Mouse (Mus musculus): Measurements from ENCODE around the gene Fxyd1. TPM values are rescaled to one million over a fixed set of nuclear protein-coding genes. Genes with fewer than 3 reads are reported as not detected.

Fxyd1 gene
- polyA plus RNA-seq, 1 experiment = 156 TPM

DNA sequence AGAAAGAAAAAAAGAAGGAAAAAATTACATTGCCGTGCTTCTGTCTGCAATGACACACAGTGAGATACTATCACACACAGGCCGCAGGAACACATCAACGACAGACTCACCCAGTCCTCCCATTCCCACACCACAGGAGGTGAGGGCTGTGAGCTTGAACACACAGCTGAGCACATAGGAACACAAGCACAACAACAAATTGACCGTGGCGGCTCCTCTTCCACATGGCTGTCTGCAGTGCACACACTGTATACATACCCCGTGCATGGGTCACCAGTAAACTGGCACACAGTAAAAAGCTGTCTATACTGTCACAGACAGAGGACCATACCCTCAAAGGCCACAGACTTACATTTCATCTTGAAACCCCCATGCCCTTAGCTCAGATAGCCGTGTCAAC, 551 bp downstream of the Fxyd1 start:
- Histone ChIP-seq H3K4me1 (ENCODE audit: control insufficient read depth, insufficient read depth, low read length) (0 out of 2 replicates have a peak, but pooled peaks cover 2% of the 10 kb centered on the region), H3K4me3 (ENCODE audit: insufficient read depth, low read length) (no peak overlapping the region), H3K27ac (ENCODE audit: insufficient read depth, low read length) (no peak overlapping the region)
- TF ChIP-seq CTCF (IDR thresholded peaks at IDR 0.05; ENCODE audit: extremely low read depth, insufficient read depth, low read length) (no peak), POLR2A (IDR thresholded peaks at IDR 0.05; ENCODE audit: extremely low read depth, insufficient read depth, low read length) (no peak)

DNA sequence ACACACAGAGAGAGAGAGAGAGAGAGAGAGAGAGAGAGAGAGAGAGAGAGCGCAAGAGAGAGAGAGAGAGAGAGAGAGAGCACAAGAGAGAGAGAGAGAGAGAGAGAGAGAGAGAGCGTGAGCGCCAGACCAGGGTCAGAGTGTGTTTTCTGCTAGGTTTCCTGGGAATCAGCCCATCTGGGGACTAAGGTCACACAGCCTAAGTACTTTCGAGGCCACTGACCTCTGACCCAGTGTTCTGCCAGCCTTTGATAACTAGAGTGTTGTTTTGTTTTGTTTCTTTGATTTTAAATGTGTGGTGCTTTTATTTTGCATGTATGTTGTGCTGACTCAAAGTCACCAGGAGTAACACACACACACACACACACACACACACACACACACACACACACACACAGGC, 1.1 kb downstream of the Fxyd1 start:
- no peak overlapping the region for H3K27ac ChIP-seq (ENCODE audit: insufficient read depth, low read length)
- TF ChIP-seq POLR2A (IDR thresholded peaks at IDR 0.05; ENCODE audit: extremely low read depth, insufficient read depth, low read length) (no peak), CTCF (IDR thresholded peaks at IDR 0.05; ENCODE audit: extremely low read depth, insufficient read depth, low read length) (no peak)
- H3K4me3 ChIP-seq (ENCODE audit: insufficient read depth, low read length) = no peak overlapping the region
- H3K4me1 ChIP-seq (ENCODE audit: control insufficient read depth, insufficient read depth, low read length) = 0 out of 2 replicates have a peak, but pooled peaks cover 2% of the 10 kb centered on the region

DNA sequence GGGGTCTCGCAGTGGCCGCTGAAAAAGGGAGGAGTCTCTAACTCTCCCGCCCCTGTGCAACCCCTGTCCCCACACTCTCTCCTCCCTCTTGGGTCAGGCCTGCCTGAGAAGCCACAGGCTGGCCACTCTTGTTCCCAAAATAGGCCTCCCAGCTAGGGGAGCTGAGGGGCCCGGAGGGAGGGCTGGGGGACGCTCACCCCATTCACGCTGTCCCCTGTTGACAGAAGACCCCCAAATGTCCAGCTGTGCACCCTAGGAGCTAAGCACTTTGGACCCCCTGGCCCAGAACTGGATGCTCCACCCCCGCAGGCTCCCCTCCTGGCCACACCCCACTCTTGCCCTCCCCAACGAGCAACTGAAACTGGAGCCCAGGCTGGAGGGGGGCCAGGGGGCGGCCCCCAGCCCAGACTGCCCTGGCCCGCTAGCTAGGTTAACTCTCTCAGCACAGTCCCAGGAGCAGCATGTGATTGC, 1.6 kb downstream of the Fxyd1 start:
- Histone ChIP-seq H3K4me1 (ENCODE audit: control insufficient read depth, insufficient read depth, low read length) (no peaks in the 10 kb centered on the region), H3K27ac (ENCODE audit: insufficient read depth, low read length) (peak overlapping the region; percentile 38), H3K4me3 (ENCODE audit: insufficient read depth, low read length) (peak overlapping the region; percentile 7; the same call in 1 of the 2 replicates)
- TF ChIP-seq POLR2A (IDR thresholded peaks at IDR 0.05; ENCODE audit: extremely low read depth, insufficient read depth, low read length) (no peak), CTCF (IDR thresholded peaks at IDR 0.05; ENCODE audit: extremely low read depth, insufficient read depth, low read length) (no peak)

DNA sequence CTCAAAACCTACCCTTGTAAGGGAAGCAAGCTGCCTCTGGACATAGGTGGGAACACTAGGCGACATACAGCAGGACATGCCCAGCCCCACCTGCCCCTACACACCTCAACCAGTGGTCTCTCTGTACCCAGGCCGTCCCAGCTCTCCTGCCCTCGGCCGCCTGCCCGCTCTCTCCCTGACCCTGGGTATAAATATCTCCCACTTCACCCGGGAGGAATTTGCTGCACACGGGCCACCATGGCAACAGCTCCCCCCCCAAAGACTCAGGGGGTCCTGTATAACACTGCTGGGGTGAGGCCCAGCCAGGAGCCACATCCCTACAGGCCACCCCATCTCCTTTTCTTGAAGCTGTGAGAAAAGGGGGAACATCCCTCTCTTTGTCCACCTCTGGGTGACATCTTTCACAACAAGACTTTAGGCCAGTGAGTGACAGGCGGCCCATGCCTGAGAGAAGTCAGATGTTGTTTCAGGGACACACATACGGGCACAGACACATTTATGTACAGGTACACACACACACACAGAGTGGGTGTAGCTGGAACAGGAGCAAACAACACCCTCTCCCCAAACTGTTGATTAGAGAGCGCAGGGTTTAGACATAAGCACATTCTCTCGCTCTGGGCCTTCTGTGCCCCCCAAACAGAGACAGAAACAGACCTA, 2.2 kb downstream of the Fxyd1 start:
- Histone ChIP-seq H3K27ac (ENCODE audit: insufficient read depth, low read length) (peak overlapping the region; percentile 38), H3K4me1 (ENCODE audit: control insufficient read depth, insufficient read depth, low read length) (no peaks in the 10 kb centered on the region), H3K4me3 (ENCODE audit: insufficient read depth, low read length) (peak overlapping the region; percentile 7; the same call in 1 of the 2 replicates)
- TF ChIP-seq CTCF (IDR thresholded peaks at IDR 0.05; ENCODE audit: extremely low read depth, insufficient read depth, low read length) (no peak), POLR2A (IDR thresholded peaks at IDR 0.05; ENCODE audit: extremely low read depth, insufficient read depth, low read length) (no peak)

DNA sequence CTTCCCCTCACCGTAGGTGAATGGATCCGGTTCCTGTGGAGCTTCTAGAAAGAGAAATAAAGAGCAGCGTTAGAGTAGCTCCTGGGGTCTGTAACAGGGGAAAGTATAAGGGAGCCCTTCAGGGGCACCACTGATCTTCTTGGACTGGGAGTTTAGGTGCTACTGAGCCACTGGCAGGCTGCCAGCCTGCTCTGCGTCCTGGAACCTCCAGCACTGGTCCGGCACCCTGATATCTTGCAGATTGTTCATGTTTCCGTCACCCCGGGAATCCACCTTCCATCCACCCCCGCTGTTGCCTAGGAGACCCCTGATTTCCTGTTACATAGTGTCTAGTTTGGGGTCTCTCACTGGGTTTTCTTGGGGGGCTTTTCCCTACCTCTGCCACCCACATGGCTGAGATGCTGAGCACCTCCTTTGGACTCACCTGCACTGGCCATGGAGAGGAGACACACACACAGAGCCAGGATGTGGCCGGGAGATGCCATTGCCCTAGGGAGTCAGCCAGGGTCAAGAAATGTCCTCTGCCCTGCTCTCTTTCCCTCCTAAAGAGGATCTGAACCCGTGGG, 3.0 kb downstream of the Fxyd1 start:
- TF ChIP-seq CTCF (IDR thresholded peaks at IDR 0.05; ENCODE audit: extremely low read depth, insufficient read depth, low read length) (no peak), POLR2A (IDR thresholded peaks at IDR 0.05; ENCODE audit: extremely low read depth, insufficient read depth, low read length) (no peak)
- Histone ChIP-seq H3K4me1 (ENCODE audit: control insufficient read depth, insufficient read depth, low read length) (no peaks in the 10 kb centered on the region; the same call in 1 of the 2 replicates), H3K27ac (ENCODE audit: insufficient read depth, low read length) (peak overlapping the region; percentile 38; the same call in 1 of the 2 replicates), H3K4me3 (ENCODE audit: insufficient read depth, low read length) (peak overlapping the region; percentile 85; the same call in 1 of the 2 replicates)

DNA sequence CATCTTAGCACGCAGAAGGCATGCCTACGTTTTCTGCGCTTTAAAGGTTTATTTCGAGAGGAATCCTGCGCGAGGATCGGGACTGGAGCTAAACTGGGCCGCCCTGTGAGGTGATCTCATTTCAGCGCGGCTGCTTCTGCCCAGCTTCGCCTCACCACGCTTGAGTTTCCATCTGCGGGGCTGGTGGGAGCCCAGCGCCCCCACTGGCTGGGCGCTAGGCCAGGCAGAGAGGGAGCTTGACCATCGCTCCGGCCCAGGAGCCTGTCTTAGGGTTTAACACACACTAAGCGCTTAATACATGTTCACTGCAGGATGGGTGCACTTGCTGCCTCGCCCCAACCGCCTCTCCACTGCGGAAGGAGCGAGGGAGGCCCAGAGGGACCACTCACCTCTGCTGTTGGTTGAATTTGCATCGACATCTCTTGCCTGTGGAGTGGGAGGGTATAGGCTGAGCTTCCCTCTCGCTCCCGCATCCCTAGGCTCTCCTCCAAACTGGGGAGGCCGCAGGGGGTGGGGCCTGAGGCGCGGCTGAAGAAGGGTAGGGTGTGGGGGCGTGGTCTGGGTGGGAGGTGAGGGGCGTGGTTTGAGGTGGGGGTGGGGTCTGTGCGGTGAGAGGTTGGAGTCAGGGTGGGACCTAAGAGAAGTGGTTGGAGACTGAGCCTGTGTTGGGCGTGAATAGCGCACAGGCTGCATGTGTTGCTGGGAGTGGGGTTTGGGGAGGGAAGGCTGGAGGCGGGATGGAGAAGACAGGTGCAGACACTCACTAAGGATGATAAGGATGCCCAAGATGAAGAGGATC, 4.2 kb downstream of the Fxyd1 start:
- TF ChIP-seq CTCF (IDR thresholded peaks at IDR 0.05; ENCODE audit: extremely low read depth, insufficient read depth, low read length) (no peak), POLR2A (IDR thresholded peaks at IDR 0.05; ENCODE audit: extremely low read depth, insufficient read depth, low read length) (no peak; the same call in 1 of the 2 replicates)
- peak overlapping the region; percentile 83 for H3K27ac ChIP-seq (ENCODE audit: insufficient read depth, low read length)
- H3K4me1 ChIP-seq (ENCODE audit: control insufficient read depth, insufficient read depth, low read length) = no peaks in the 10 kb centered on the region; the same call in 1 of the 2 replicates
- H3K4me3 ChIP-seq (ENCODE audit: insufficient read depth, low read length) = peak overlapping the region; percentile 85

DNA sequence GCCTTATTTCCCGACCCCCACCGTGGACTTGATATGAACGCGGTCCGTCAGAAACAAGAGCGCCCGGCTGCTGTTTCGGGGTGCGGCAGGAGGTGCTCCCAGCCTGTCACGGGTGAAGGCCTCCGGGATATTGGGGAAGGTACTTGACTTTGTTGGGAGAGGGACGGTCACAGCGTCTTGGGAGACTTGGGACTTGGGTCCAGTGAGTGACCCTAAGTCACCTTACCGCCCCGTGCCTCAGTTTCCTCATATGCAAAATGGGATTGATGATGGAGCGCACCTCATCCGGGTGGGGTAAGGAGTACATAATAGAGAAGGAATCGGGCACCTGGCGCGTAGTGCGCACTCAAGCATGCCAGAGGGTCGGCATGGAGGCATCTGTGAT, 4.8 kb downstream of the Fxyd1 start:
- peak overlapping the region; percentile 83; the same call in 1 of the 2 replicates for H3K27ac ChIP-seq (ENCODE audit: insufficient read depth, low read length)
- TF ChIP-seq POLR2A (IDR thresholded peaks at IDR 0.05; ENCODE audit: extremely low read depth, insufficient read depth, low read length) (peak; percentile 40; the same call in 1 of the 2 replicates), CTCF (IDR thresholded peaks at IDR 0.05; ENCODE audit: extremely low read depth, insufficient read depth, low read length) (no peak)

DNA sequence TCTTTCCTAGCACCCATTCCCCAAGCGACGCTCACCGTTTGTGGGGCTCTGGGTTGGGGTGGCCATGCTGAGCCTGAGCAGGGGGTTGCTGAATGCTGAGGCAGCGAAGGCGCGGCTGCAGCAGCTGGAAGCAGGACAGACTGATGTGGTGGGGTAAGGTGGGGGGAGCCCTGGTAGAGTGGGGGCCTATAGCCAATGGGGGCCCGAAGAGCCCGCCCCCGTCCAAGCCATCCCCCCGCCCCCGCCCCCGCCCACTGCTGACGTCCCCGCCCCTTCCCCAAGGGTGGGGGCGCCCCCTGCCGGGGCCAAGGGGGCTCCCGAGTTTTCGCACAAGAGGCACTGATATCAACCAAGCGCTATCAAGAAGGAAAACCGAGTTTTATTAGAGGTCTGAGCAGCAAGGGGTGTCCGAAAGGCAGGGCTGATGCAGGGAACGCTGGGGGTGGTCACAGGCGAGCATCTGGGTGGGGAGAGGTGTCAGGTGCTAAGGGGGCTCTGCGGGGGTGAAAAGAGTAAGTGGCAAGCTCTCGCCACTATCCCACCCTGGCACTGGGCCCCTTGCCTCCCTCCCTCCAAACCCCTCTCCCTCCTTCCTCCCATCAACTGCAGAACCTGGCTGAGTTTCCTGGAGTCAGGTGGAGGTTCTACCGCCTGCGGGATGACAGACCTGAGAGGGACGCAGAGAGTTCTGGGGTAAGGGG, 5.5 kb downstream of the Fxyd1 start, which contains the start of gene Fxyd7:
TSS of gene Fxyd7 (minus strand) at position 147 of the 701 bp plus-strand sequence.
- no peak for TF ChIP-seq CTCF (IDR thresholded peaks at IDR 0.05; ENCODE audit: extremely low read depth, insufficient read depth, low read length)
- no peak for TF ChIP-seq POLR2A (IDR thresholded peaks at IDR 0.05; ENCODE audit: extremely low read depth, insufficient read depth, low read length)
- H3K4me1 ChIP-seq (ENCODE audit: control insufficient read depth, insufficient read depth, low read length) = no peaks in the 10 kb centered on the region; the same call in 1 of the 2 replicates
- peak within 1 kb of the TSS; percentile 83 for H3K27ac ChIP-seq (ENCODE audit: insufficient read depth, low read length)
- H3K4me3 ChIP-seq (ENCODE audit: insufficient read depth, low read length) = peak within 1 kb of the TSS; percentile 85

More for the DNA sequence above, 4.8 kb downstream of the Fxyd1 start:
- Histone ChIP-seq H3K4me1 (ENCODE audit: control insufficient read depth, insufficient read depth, low read length) (no peaks in the 10 kb centered on the region; the same call in 1 of the 2 replicates), H3K4me3 (ENCODE audit: insufficient read depth, low read length) (peak overlapping the region; percentile 85)
